Mouse (Mus musculus) liver, embryonic 13.5 days (tissue): Measurements from ENCODE around the gene Fam216a. TPM values are rescaled to one million over a fixed set of nuclear protein-coding genes. Genes with fewer than 3 reads are reported as not detected.

ENCODE experiments used
- ATAC-seq: fragments of 200-750 bp; cut with Nextera tagmentation; 2 replicates; pipeline ENCODE4 v1.8.0; 2017; ENCODE audit warnings: low read depth, mild to moderate bottlenecking, moderate number of reproducible peaks, moderate library complexity
- DNase-seq: peaks from one replicate; pipeline ENCODE4 v3.0.0; 2022
- H3K27ac ChIP-seq: fragments of 300-500 bp; sonication (generic); 2 replicates; pipeline ENCODE4 v1.5.1; 2015; ENCODE audit warnings: moderate library complexity, mild to moderate bottlenecking, inconsistent platforms
- H3K27me3 ChIP-seq: fragments of 300-500 bp; sonication (generic); 2 replicates; pipeline ENCODE4 v1.6.1; 2015; ENCODE audit warnings: mild to moderate bottlenecking, inconsistent platforms
- H3K36me3 ChIP-seq: fragments of 300-500 bp; sonication (generic); 2 replicates; pipeline ENCODE4 v1.6.1; 2015; ENCODE audit warnings: mild to moderate bottlenecking, inconsistent platforms
- H3K4me1 ChIP-seq: fragments of 300-500 bp; sonication (generic); replicated peaks from 2 replicates; pipeline ENCODE4 v1.6.1; 2015; ENCODE audit warnings: inconsistent platforms
- H3K4me2 ChIP-seq: fragments of 300-500 bp; sonication (generic); 2 replicates; pipeline ENCODE4 v1.6.1; 2015; ENCODE audit warnings: inconsistent platforms, mild to moderate bottlenecking, moderate library complexity
- H3K4me3 ChIP-seq: fragments of 300-500 bp; sonication (generic); replicated peaks from 2 replicates; pipeline ENCODE4 v1.5.1; 2015; ENCODE audit warnings: mild to moderate bottlenecking, inconsistent platforms
- H3K9ac ChIP-seq: fragments of 300-500 bp; sonication (generic); 2 replicates; pipeline ENCODE4 v1.6.1; 2015; ENCODE audit warnings: mild to moderate bottlenecking, inconsistent platforms
- H3K9me3 ChIP-seq: fragments of 300-500 bp; sonication (generic); replicated peaks from 2 replicates; pipeline ENCODE4 v1.6.1; 2016; ENCODE audit warnings: inconsistent platforms
- WGBS: fragments of 180-500 bp; shearing (Covaris S2); methylation state at CpG from one replicate; pipeline ENCODE4 v1.1.7; 2015; ENCODE audit not compliant: insufficient replicate concordance; 5-methylcytosine and 5-hydroxymethylcytosine counted together
- polyA plus RNA-seq: library from polyadenylated mRNA; unstranded; fragments of >200 nt; fragmentation: Nextera tagmentation; extraction: Ambion mirVana; gene quantifications from 2 replicates; pipeline ENCODE4 v1.2.1, GENCODE M21; 2015

Fam216a gene
- polyA plus RNA-seq, 1 experiment from 2014 or later, result 23.4 TPM

DNA sequence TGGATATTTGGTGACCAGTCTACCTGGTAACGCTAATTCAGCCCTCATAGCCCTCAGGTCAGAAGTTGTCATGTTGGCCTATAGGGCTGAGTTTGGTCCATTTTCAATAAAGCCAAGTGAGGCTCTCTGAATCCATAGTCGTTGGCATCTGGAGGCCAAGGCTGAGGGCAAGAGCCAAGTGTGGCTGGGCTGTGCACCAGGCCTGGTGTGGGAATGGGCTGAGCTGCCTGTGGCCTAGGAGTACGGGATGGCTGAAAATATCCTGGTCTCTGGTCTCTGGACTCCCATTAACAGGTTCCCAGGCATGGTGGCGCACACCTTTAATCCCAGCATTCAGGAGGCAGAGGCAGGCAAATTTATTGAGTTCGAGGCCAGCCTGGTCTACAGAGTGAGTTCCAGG, 17.8 kb upstream of the Fam216a start:
- 81% methylated on average over 5 of the region's 5 CpGs for WGBS
- Histone ChIP-seq H3K4me2 (no peak overlapping the region), H3K27me3 (no peaks in the 10 kb centered on the region), H3K4me3 (no peak overlapping the region), H3K4me1 (peaks cover 21% of the 10 kb centered on the region), H3K36me3 (peaks cover 8% of the 10 kb centered on the region), H3K9me3 (no peaks in the 10 kb centered on the region), H3K27ac (no peak overlapping the region), H3K9ac (no peak overlapping the region)
- ATAC-seq (no peak), DNase-seq (no peak)

DNA sequence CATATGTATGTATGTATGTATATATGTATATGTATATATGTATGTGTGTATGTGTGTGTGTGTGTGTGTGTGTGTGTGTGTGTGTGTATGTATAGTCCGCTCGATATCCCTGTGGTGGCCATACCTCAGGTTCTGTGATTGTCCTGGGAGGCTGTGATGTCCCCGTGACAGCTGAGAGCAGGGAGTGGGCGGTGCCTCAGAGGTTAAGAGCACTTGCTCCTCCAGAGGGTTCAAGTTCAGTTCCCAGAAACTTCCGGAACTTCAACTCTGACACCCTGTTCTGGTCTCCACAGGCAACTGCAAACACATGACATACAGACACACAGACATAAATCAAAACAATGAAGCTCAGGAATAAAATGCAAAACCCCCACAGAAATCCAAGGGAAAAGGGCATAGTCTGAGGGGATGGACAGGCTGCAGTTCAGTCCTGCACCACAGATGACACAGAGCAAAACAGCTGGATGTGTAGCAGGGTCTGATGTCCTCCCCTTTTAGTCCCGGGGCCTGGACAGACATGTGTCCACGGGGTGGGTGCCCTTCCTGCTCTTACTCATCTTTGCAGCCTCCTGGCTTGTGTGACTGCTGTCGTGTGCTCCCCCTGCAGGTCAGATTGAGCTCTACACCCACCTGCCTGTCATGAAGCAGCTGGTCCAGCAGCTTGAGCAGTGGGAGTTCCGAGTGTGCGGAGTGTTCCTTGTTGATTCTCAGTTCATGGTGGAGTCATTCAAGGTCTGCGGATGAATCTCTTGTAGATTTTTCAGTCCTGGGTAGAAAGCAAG, 7.4 kb upstream of the Fam216a start:
- no peak overlapping the region for H3K4me3 ChIP-seq
- no peaks in the 10 kb centered on the region for H3K27me3 ChIP-seq
- WGBS, result 52% methylated on average over 11 of the region's 11 CpGs
- peak; percentile 76 for ATAC-seq
- DNase-seq, result peak; percentile 57
- H3K9ac ChIP-seq, result no peak overlapping the region
- H3K4me1 ChIP-seq, result no peaks in the 10 kb centered on the region
- peaks cover 63% of the 10 kb centered on the region for H3K36me3 ChIP-seq
- no peak overlapping the region for H3K4me2 ChIP-seq
- no peaks in the 10 kb centered on the region for H3K9me3 ChIP-seq
- H3K27ac ChIP-seq, result no peak overlapping the region

DNA sequence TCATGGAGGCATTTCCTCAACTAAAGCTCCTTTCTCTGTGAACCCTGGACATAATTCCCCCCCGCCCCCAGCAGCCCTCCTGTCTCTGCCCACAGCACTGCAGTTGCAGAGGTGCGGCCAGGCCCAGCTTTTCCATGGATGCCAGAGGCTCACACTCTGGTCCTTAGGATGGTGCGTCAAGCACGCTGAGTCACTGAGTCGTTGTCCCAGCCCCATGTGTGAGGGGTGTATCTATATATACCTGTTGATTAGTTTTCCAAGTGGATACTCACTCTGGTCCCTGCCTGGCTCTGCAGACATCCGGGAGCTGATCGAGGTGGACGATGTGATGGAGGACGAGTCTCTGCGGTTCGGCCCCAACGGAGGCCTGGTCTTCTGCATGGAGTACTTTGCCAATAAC, 6.0 kb upstream of the Fam216a start:
- no peak overlapping the region for H3K4me3 ChIP-seq
- no peak for ATAC-seq
- no peaks in the 10 kb centered on the region for H3K9me3 ChIP-seq
- H3K27me3 ChIP-seq, result no peaks in the 10 kb centered on the region
- DNase-seq, result no peak
- H3K27ac ChIP-seq, result no peak overlapping the region
- 89% methylated on average over 12 of the region's 12 CpGs for WGBS
- peaks cover 10% of the 10 kb centered on the region for H3K4me1 ChIP-seq
- H3K4me2 ChIP-seq, result no peak overlapping the region
- no peak overlapping the region for H3K9ac ChIP-seq
- peaks cover 71% of the 10 kb centered on the region for H3K36me3 ChIP-seq

DNA sequence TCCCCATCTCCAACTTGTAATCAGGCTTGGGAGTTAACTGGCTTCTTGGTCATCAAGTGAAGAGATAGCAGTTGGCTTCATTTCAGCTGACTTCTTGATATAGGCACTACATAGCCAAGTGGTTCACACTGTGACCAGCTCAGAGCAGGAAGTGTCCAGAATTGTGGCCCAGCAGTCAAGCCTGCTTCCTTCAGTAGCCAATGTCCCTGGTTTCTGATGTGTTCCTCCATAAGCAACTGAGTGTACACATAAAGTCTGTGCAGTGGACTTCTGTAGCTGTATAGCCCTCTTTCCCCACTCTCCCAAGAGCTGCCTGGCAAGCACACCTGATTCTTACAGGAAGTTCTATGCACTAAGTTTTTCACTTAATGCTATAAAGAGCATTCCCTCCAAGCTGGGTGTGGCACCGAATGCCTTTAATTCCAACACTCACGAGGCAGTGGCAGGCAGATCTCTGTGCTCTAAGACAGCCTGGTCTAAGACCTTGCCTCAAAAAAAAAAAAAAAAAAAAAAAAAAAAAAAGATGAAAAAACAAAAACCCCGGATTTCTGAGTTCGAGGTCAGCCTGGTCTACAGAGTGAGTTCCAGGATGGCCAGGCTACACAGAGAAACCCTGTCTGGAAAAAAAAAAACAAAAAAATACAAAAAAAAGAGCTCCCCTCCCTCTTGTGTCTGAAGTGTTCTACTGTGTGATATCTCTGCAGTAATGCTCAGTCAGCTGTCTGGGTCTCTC, 5.1 kb upstream of the Fam216a start:
- WGBS, result 77% methylated on average over 4 of the region's 4 CpGs
- no peak for ATAC-seq
- Histone ChIP-seq H3K27ac (no peak overlapping the region), H3K4me1 (peaks cover 13% of the 10 kb centered on the region), H3K9me3 (no peaks in the 10 kb centered on the region), H3K4me3 (no peak overlapping the region), H3K36me3 (peaks cover 65% of the 10 kb centered on the region), H3K4me2 (no peak overlapping the region), H3K27me3 (no peaks in the 10 kb centered on the region), H3K9ac (no peak overlapping the region)
- DNase-seq, result no peak

DNA sequence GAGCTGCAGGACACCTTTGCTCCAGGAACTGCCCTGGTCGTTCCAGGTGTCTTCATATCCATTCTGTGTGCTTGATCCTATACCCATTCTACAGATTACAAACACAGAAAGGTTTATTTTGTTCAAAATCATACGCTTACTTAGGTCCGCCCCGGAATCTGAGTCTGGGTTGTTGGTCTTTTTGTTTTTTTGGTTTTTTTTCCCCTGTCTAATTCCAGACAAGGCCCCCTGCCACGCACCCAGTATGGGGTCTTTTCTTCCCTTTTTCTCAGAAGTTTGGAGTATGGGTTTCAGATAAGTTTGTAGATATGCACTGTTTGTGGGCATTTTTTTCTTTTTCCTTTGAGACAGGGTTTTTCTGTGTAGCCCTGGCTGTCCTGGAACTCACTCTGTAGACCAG, 714 bp upstream of the Fam216a start:
- H3K36me3 ChIP-seq, result peaks cover 45% of the 10 kb centered on the region
- DNase-seq (no peak), ATAC-seq (no peak)
- peak overlapping the region; percentile 92 for H3K9ac ChIP-seq
- H3K4me3 ChIP-seq, result peak overlapping the region; percentile 78
- no peaks in the 10 kb centered on the region for H3K9me3 ChIP-seq
- no peaks in the 10 kb centered on the region for H3K27me3 ChIP-seq
- peak overlapping the region; percentile 90 for H3K4me2 ChIP-seq
- H3K4me1 ChIP-seq, result peaks cover 30% of the 10 kb centered on the region
- WGBS, result 3% methylated on average over 5 of the region's 5 CpGs
- H3K27ac ChIP-seq, result peak overlapping the region; percentile 97

DNA sequence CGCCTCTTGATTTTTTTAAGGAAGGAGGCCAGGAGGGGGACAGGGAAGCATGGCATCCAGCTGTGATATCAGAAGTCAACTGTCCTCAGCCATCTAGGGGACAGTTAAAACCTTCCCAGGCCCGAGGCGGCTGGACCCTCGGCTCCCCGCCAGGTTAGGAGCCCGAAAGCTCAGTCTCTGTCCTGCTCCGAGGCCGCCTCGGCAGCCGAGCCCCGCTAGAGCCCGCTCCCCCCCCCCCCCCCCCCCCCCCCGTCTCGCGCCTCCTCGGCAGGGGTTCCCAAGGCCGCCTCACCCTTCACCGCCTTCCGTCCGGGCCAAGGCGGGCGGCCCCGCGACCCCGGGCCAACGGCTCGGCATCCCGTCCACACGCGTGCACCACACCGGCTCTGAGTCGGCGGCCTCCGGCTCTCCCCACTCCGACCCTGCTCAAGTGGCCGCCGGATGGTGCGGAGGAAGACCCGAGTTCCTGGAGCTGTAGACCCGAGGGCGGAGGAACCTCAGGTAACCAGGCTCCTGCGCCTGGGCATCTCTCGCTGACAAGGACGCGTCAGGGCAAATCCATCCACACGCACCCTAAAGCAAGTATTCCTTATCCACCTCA, 473 bp downstream of the Fam216a start, which contains the start of gene Gpn3:
Gpn3 (plus strand) TSS at position 286 of the 601 bp plus-strand sequence.
- 2% methylated on average over 43 of the region's 46 CpGs for WGBS
- DNase-seq, result no peak
- Histone ChIP-seq H3K27ac (peak within 1 kb of the TSS; percentile 97), H3K4me2 (peak within 1 kb of the TSS; percentile 90), H3K27me3 (no peaks in the 10 kb centered on the region), H3K9me3 (no peaks in the 10 kb centered on the region), H3K36me3 (peaks cover 52% of the 10 kb centered on the region), H3K9ac (peak within 1 kb of the TSS; percentile 92), H3K4me3 (peak within 1 kb of the TSS; percentile 78), H3K4me1 (peaks cover 30% of the 10 kb centered on the region)
- peak; percentile 53 for ATAC-seq

DNA sequence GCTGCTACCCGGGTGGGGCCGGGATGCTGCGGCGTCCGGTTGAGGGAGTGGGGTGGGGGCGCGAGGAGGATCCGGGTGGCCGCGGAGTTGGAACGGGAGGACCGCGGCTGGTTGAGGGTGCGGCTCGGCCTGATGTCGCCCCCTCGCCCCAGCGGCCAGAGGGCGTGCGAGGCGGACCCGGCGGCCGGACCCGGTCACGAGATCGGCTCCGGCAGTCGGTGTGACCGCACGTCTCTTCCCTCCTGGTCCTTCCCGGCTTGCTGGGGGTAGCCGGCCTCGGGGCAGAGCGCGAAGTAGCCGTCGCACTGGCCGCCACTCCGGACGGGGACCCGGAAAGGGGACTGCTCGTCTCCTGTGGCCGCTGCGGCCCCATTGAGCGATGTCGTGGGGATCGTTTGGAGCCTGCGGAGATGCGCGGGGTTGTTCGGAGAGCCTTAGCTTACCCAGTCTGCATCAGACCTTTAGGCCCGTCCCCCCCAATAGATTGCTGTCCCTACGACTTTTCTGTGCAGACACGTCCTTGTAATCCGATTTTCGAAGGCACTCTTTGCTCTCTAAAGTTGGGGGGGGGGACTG, 17.6 kb downstream of the Fam216a start:
- under 1% methylated on average over 56 of the region's 57 CpGs for WGBS
- ATAC-seq, result peak; percentile 52; the same call in 1 of the 2 replicates
- no peak for DNase-seq
- H3K36me3 ChIP-seq, result no peaks in the 10 kb centered on the region
- peak overlapping the region; percentile 78 for H3K27ac ChIP-seq
- H3K9me3 ChIP-seq, result no peaks in the 10 kb centered on the region
- peak overlapping the region; percentile 92 for H3K9ac ChIP-seq
- peaks cover 22% of the 10 kb centered on the region for H3K4me1 ChIP-seq
- H3K4me3 ChIP-seq, result peak overlapping the region; percentile 97
- peak overlapping the region; percentile 92 for H3K4me2 ChIP-seq
- H3K27me3 ChIP-seq, result no peaks in the 10 kb centered on the region

DNA sequence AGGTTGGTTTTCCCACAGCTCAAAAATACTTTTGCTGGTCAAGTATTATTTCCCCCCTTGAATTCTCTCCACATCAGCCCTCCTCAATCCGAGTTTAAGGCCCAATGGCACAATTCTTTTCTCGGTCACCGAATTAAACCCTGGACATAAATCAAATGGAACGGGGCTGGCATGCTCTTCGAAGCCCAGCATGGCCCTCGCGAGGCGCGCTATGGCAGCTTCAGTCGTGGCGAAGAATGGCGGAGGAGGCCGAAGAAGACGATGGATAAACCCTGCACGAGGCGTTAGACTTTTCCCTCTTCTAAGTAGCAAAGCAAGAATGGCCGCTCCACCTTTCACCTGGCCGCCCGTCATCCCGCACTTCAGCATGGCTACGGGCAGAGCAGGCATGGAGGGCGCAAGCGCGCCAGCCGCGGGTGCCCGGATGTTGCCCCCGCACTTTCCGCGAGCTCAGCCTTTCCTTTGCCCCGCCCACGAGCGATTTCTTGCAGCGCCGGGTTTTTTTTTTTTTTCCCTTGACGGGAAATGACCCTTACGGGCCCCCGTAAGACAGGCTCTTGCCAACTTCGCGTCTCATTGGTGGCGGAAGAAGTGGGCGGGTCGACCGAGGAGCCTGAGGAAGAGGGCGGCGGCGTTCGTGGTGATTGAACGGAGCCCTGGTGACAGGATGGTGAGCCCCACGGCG, 18.2 kb downstream of the Fam216a start, which contains the start of the genes Rad9b and Vps29:
Rad9b (minus strand) TSS at position 427 of the 685 bp plus-strand sequence.
Vps29 (plus strand) TSS at position 563 of the 685 bp plus-strand sequence.
- ATAC-seq (peak; percentile 94), DNase-seq (peak; percentile 98)
- Histone ChIP-seq H3K27ac (peak within 1 kb of the TSS; percentile 78), H3K4me2 (peak within 1 kb of the TSS; percentile 92), H3K27me3 (no peaks in the 10 kb centered on the region), H3K4me1 (peaks cover 25% of the 10 kb centered on the region), H3K9ac (peak within 1 kb of the TSS; percentile 92), H3K4me3 (peak within 1 kb of the TSS; percentile 97), H3K9me3 (no peaks in the 10 kb centered on the region), H3K36me3 (no peaks in the 10 kb centered on the region)
- WGBS, result 2% methylated on average over 51 of the region's 51 CpGs

DNA sequence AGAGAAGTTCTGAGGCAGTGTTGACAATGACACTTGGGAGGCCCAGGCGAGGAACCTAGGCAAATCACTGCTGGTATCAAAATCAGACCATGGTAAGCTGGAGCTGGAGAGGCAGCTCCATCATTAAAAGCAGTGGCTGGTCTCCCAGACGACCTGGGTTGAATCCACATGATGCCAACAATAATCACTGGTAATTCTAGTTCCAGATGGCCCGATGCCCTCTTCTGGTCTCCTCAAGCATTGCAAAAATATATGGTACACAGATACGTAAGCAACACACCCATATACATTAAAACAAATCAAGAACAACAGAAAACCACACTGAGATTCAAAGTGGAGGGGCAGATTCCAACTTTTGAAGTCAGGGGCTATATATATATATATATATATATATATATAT, 26.4 kb downstream of the Fam216a start:
- Histone ChIP-seq H3K27me3 (no peaks in the 10 kb centered on the region), H3K4me1 (0 out of 2 replicates have a peak, but pooled peaks cover 6% of the 10 kb centered on the region), H3K4me3 (no peak overlapping the region), H3K36me3 (no peaks in the 10 kb centered on the region), H3K4me2 (no peak overlapping the region), H3K9ac (no peak overlapping the region), H3K9me3 (no peaks in the 10 kb centered on the region), H3K27ac (no peak overlapping the region)
- WGBS, result 63% methylated on average over 4 of the region's 4 CpGs
- no peak for ATAC-seq
- DNase-seq, result no peak

DNA sequence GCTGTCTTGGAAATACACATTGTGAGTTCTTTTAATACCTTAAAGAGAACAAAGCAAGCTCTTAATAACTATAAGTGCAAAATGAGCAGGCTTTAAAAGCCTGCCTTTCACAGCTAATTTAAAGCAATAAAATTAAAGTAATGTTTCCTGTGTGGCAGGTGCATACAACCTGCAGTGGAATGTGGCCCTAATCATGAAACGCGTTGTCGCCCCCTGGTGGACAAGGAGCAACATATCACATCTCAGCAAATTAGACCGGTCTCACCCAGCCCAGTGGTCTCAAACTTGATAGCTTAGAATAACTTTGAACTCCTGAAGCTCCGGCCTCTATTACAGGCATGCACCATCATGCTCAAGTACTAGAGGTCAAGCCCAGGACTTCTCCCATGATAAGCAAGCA, 27.9 kb downstream of the Fam216a start:
- DNase-seq (peak; percentile 58), ATAC-seq (no peak)
- Histone ChIP-seq H3K27me3 (no peaks in the 10 kb centered on the region), H3K36me3 (no peaks in the 10 kb centered on the region), H3K4me3 (no peak overlapping the region), H3K9ac (no peak overlapping the region), H3K4me1 (no peaks in the 10 kb centered on the region), H3K9me3 (no peaks in the 10 kb centered on the region), H3K27ac (no peak overlapping the region), H3K4me2 (no peak overlapping the region)
- 5% methylated on average over 5 of the region's 5 CpGs for WGBS
